Mouse (Mus musculus): Measurements from ENCODE around the gene Olfml2a. TPM values are rescaled to one million over a fixed set of nuclear protein-coding genes. Genes with fewer than 3 reads are reported as not detected.

Gene Olfml2a
- polyA plus RNA-seq, 1 experiment from 2014 or later: 5.4 TPM

- Histone ChIP-seq H3K4me1 (replicated peaks) (peaks cover 19% of the 10 kb centered on the region), H3K4me3 (peak overlapping the region; percentile 80), H3K4me2 (peak overlapping the region; percentile 86), H3K36me3 (no peaks in the 10 kb centered on the region), H3K27me3 (peaks cover 2% of the 10 kb centered on the region; the same call in 1 of the 2 replicates), H3K9ac (peak overlapping the region; percentile 86), H3K9me3 (no peaks in the 10 kb centered on the region), H3K27ac (peak overlapping the region; percentile 69)
- peak; percentile 79 for ATAC-seq (ENCODE audit: low FRiP score)
- under 1% methylated on average over 47 of the region's 51 CpGs for WGBS
Observed at GRCm38 (mm10) chr2:38925171-38926080, 6.4 kb upstream of the Olfml2a start.

GRCm38 (mm10) chr2:38926145-38926891, 5.5 kb upstream of the Olfml2a start:
- H3K4me1 ChIP-seq (replicated peaks): peaks cover 19% of the 10 kb centered on the region
- H3K9ac ChIP-seq: peak overlapping the region; percentile 86
- ATAC-seq (ENCODE audit: low FRiP score): peak; percentile 93
- peak overlapping the region; percentile 80 for H3K4me3 ChIP-seq
- H3K4me2 ChIP-seq: peak overlapping the region; percentile 86
- no peaks in the 10 kb centered on the region for H3K36me3 ChIP-seq
- no peaks in the 10 kb centered on the region for H3K9me3 ChIP-seq
- peak overlapping the region; percentile 69 for H3K27ac ChIP-seq
- H3K27me3 ChIP-seq: peaks cover 6% of the 10 kb centered on the region; the same call in 1 of the 2 replicates
- WGBS: 1% methylated on average over 47 of the region's 53 CpGs

GRCm38 (mm10) chr2:38927115-38927979, 4.4 kb upstream of the Olfml2a start, which contains the start of gene Nr6a1:
Gene Nr6a1 (minus strand): TSS chr2:38927688.
- Histone ChIP-seq H3K27ac (peak within 1 kb of the TSS; percentile 19; the same call in 1 of the 2 replicates), H3K9ac (no peak within 1 kb of the TSS)

GRCm38 (mm10) chr2:38930269-38930668, 1.5 kb upstream of the Olfml2a start:
- 63% methylated on average over 2 of the region's 2 CpGs for WGBS
- Histone ChIP-seq H3K4me2 (no peak overlapping the region), H3K36me3 (no peaks in the 10 kb centered on the region), H3K9ac (no peak overlapping the region), H3K4me1 (replicated peaks) (peaks cover 22% of the 10 kb centered on the region), H3K27ac (no peak overlapping the region), H3K9me3 (no peaks in the 10 kb centered on the region), H3K27me3 (peaks cover 6% of the 10 kb centered on the region; the same call in 1 of the 2 replicates), H3K4me3 (no peak overlapping the region)
- no peak for ATAC-seq (ENCODE audit: low FRiP score)

More at GRCm38 (mm10) chr2:38927115-38927979, 4.4 kb upstream of the Olfml2a start, which contains the start of gene Nr6a1:
- Histone ChIP-seq H3K36me3 (no peaks in the 10 kb centered on the region), H3K27me3 (peaks cover 6% of the 10 kb centered on the region; the same call in 1 of the 2 replicates), H3K4me2 (peak within 1 kb of the TSS; percentile 86), H3K4me3 (peak within 1 kb of the TSS; percentile 80), H3K9me3 (no peaks in the 10 kb centered on the region), H3K4me1 (replicated peaks) (peaks cover 26% of the 10 kb centered on the region)
- WGBS: 11% methylated on average over 17 of the region's 19 CpGs
- ATAC-seq (ENCODE audit: low FRiP score): peak; percentile 26

GRCm38 (mm10) chr2:38933931-38934330, 2.2 kb downstream of the Olfml2a start:
- no peak overlapping the region for H3K27ac ChIP-seq
- no peak overlapping the region for H3K4me3 ChIP-seq
- no peak overlapping the region for H3K9ac ChIP-seq
- H3K36me3 ChIP-seq: no peaks in the 10 kb centered on the region
- no peaks in the 10 kb centered on the region for H3K9me3 ChIP-seq
- WGBS: 28% methylated on average over 2 of the region's 2 CpGs
- ATAC-seq (ENCODE audit: low FRiP score): no peak
- peaks cover 18% of the 10 kb centered on the region for H3K4me1 ChIP-seq (replicated peaks)
- H3K4me2 ChIP-seq: no peak overlapping the region
- peaks cover 6% of the 10 kb centered on the region; the same call in 1 of the 2 replicates for H3K27me3 ChIP-seq

GRCm38 (mm10) chr2:38934936-38935335, 3.2 kb downstream of the Olfml2a start:
- no peak overlapping the region; the same call in 1 of the 2 replicates for H3K9ac ChIP-seq
- H3K4me1 ChIP-seq (replicated peaks): peaks cover 18% of the 10 kb centered on the region
- WGBS: 59% methylated on average over 5 of the region's 5 CpGs
- ATAC-seq (ENCODE audit: low FRiP score): no peak
- 0 out of 2 replicates have a peak overlapping the region, but pooled peaks have one; percentile 10 for H3K4me2 ChIP-seq
- peaks cover 6% of the 10 kb centered on the region; the same call in 1 of the 2 replicates for H3K27me3 ChIP-seq
- H3K4me3 ChIP-seq: no peak overlapping the region
- H3K36me3 ChIP-seq: no peaks in the 10 kb centered on the region
- no peaks in the 10 kb centered on the region for H3K9me3 ChIP-seq
- no peak overlapping the region for H3K27ac ChIP-seq

- H3K27ac ChIP-seq: no peak overlapping the region
- H3K9me3 ChIP-seq: no peaks in the 10 kb centered on the region
- H3K27me3 ChIP-seq: no peaks in the 10 kb centered on the region
- H3K9ac ChIP-seq: no peak overlapping the region
- peaks cover 11% of the 10 kb centered on the region for H3K4me1 ChIP-seq (replicated peaks)
- 72% methylated on average over 9 of the region's 9 CpGs for WGBS
- no peak overlapping the region for H3K4me2 ChIP-seq
- H3K36me3 ChIP-seq: no peaks in the 10 kb centered on the region
- no peak overlapping the region for H3K4me3 ChIP-seq
- ATAC-seq (ENCODE audit: low FRiP score): no peak
Observed at GRCm38 (mm10) chr2:38936721-38937378, 5.1 kb downstream of the Olfml2a start.

- 70% methylated on average over 3 of the region's 3 CpGs for WGBS
- no peak overlapping the region for H3K27ac ChIP-seq
- H3K4me3 ChIP-seq: no peak overlapping the region
- H3K9ac ChIP-seq: no peak overlapping the region
- no peak overlapping the region for H3K4me2 ChIP-seq
- H3K27me3 ChIP-seq: no peaks in the 10 kb centered on the region
- H3K9me3 ChIP-seq: no peaks in the 10 kb centered on the region
- H3K36me3 ChIP-seq: no peaks in the 10 kb centered on the region
- ATAC-seq (ENCODE audit: low FRiP score): no peak
- peaks cover 8% of the 10 kb centered on the region for H3K4me1 ChIP-seq (replicated peaks)
Observed at GRCm38 (mm10) chr2:38937396-38937795, 5.6 kb downstream of the Olfml2a start.

- Histone ChIP-seq H3K9ac (no peak overlapping the region), H3K4me3 (no peak overlapping the region), H3K9me3 (no peaks in the 10 kb centered on the region), H3K4me1 (replicated peaks) (peaks cover 8% of the 10 kb centered on the region), H3K4me2 (no peak overlapping the region), H3K27ac (no peak overlapping the region), H3K27me3 (no peaks in the 10 kb centered on the region), H3K36me3 (no peaks in the 10 kb centered on the region)
- no peak for ATAC-seq (ENCODE audit: low FRiP score)
- WGBS: 75% methylated on average over 1 of the region's 1 CpGs
Observed at GRCm38 (mm10) chr2:38938007-38938406, 6.2 kb downstream of the Olfml2a start.

GRCm38 (mm10) chr2:38939047-38939446, 7.3 kb downstream of the Olfml2a start:
- no peak overlapping the region for H3K4me2 ChIP-seq
- no peaks in the 10 kb centered on the region for H3K9me3 ChIP-seq
- no peak overlapping the region for H3K4me3 ChIP-seq
- H3K36me3 ChIP-seq: no peaks in the 10 kb centered on the region
- H3K27me3 ChIP-seq: no peaks in the 10 kb centered on the region
- ATAC-seq (ENCODE audit: low FRiP score): no peak
- WGBS: 67% methylated on average over 2 of the region's 2 CpGs
- H3K9ac ChIP-seq: no peak overlapping the region
- no peak overlapping the region for H3K27ac ChIP-seq
- H3K4me1 ChIP-seq (replicated peaks): peaks cover 8% of the 10 kb centered on the region

- ATAC-seq (ENCODE audit: low FRiP score): no peak
- no peak overlapping the region for H3K9ac ChIP-seq
- no peak overlapping the region for H3K4me3 ChIP-seq
- WGBS: 86% methylated on average over 14 of the region's 14 CpGs
- no peaks in the 10 kb centered on the region for H3K36me3 ChIP-seq
- H3K27me3 ChIP-seq: no peaks in the 10 kb centered on the region
- H3K4me2 ChIP-seq: no peak overlapping the region
- H3K4me1 ChIP-seq (replicated peaks): no peaks in the 10 kb centered on the region
- no peaks in the 10 kb centered on the region for H3K9me3 ChIP-seq
- no peak overlapping the region for H3K27ac ChIP-seq
Observed at GRCm38 (mm10) chr2:38941426-38941825, 9.6 kb downstream of the Olfml2a start.
